Mouse (Mus musculus): ENCODE measurements around the gene Ephb2. TPM values are rescaled to one million over a fixed set of nuclear protein-coding genes. Genes with fewer than 3 reads are reported as not detected.

Gene Ephb2
- total and polyA plus RNA-seq, 2 experiments from 2014 or later: 10.8 to 85.6 TPM

- H3K4me3 ChIP-seq (ENCODE audit: low read depth, low read length): no peak overlapping the region
- no peaks in the 10 kb centered on the region for H3K9me3 ChIP-seq (ENCODE audit: low read length)
- H3K27me3 ChIP-seq (ENCODE audit: insufficient read depth, low read length): no peaks in the 10 kb centered on the region
- H3K9ac ChIP-seq: no peak overlapping the region
- no peak for TF ChIP-seq CTCF (IDR thresholded peaks at IDR 0.05; ENCODE audit: low read depth)
- no peak for DNase-seq
- 77% methylated on average over 2 of the region's 2 CpGs for WGBS
- H3K27ac ChIP-seq (ENCODE audit: low read depth, low read length): no peak overlapping the region
- ATAC-seq: no peak
- H3K4me1 ChIP-seq (ENCODE audit: insufficient read depth): no peaks in the 10 kb centered on the region
- H3K4me2 ChIP-seq (ENCODE audit: low read depth): no peak overlapping the region
- no peaks in the 10 kb centered on the region for H3K36me3 ChIP-seq (ENCODE audit: insufficient read depth)
Measured at GRCm38 (mm10) chr4:136708956-136709355, 126.8 kb downstream of the Ephb2 start.

GRCm38 (mm10) chr4:136706696-136707095 lies 129.1 kb downstream of the Ephb2 start:
- Histone ChIP-seq H3K27ac (ENCODE audit: low read depth, low read length) (no peak overlapping the region), H3K4me2 (ENCODE audit: low read depth) (no peak overlapping the region), H3K27me3 (ENCODE audit: insufficient read depth, low read length) (no peaks in the 10 kb centered on the region), H3K4me3 (ENCODE audit: low read depth, low read length) (no peak overlapping the region), H3K36me3 (ENCODE audit: insufficient read depth) (no peaks in the 10 kb centered on the region), H3K4me1 (ENCODE audit: insufficient read depth) (no peaks in the 10 kb centered on the region), H3K9ac (no peak overlapping the region), H3K9me3 (ENCODE audit: low read length) (no peaks in the 10 kb centered on the region)
- ATAC-seq (no peak), DNase-seq (no peak)
- 65% methylated on average over 4 of the region's 4 CpGs for WGBS
- TF ChIP-seq CTCF (IDR thresholded peaks at IDR 0.05; ENCODE audit: low read depth): no peak

DNA sequence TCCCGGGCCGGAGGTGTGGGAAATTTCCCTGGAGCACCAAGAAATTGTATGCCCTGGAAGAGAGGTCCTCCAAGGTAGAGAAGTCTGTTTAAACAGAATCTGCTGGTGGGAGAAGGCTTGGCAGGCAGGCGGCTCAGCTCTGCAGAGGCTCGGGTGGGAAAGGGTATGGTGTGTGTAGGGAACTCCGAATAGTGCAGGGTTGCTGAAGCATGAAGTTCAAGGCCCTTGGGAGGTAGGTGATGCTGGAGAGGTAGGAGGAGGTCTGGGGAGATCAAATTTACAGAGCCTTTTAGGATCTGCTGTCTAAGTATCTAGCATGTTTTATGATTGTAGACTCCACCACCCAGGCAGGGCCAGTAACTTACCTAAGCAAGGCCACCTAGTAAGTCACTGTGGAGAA lies 130.7 kb downstream of the Ephb2 start:
- Histone ChIP-seq H3K9ac (no peak overlapping the region), H3K4me3 (ENCODE audit: low read depth, low read length) (no peak overlapping the region), H3K4me1 (ENCODE audit: insufficient read depth) (no peaks in the 10 kb centered on the region), H3K27me3 (ENCODE audit: insufficient read depth, low read length) (no peaks in the 10 kb centered on the region), H3K27ac (ENCODE audit: low read depth, low read length) (no peak overlapping the region), H3K9me3 (ENCODE audit: low read length) (no peaks in the 10 kb centered on the region), H3K4me2 (ENCODE audit: low read depth) (no peak overlapping the region), H3K36me3 (ENCODE audit: insufficient read depth) (no peaks in the 10 kb centered on the region)
- WGBS: 63% methylated on average over 5 of the region's 5 CpGs
- TF ChIP-seq CTCF (IDR thresholded peaks at IDR 0.05; ENCODE audit: low read depth): no peak
- ATAC-seq (no peak), DNase-seq (no peak)

- Histone ChIP-seq H3K27me3 (ENCODE audit: insufficient read depth, low read length) (no peaks in the 10 kb centered on the region), H3K9me3 (ENCODE audit: low read length) (no peaks in the 10 kb centered on the region), H3K36me3 (ENCODE audit: insufficient read depth) (no peaks in the 10 kb centered on the region), H3K4me2 (ENCODE audit: low read depth) (no peak overlapping the region), H3K9ac (no peak overlapping the region), H3K4me3 (ENCODE audit: low read depth, low read length) (no peak overlapping the region), H3K4me1 (ENCODE audit: insufficient read depth) (no peaks in the 10 kb centered on the region; the same call in 1 of the 2 replicates), H3K27ac (ENCODE audit: low read depth, low read length) (no peak overlapping the region)
- DNase-seq (no peak), ATAC-seq (no peak)
- 13% methylated on average over 3 of the region's 3 CpGs for WGBS
- TF ChIP-seq CTCF (IDR thresholded peaks at IDR 0.05; ENCODE audit: low read depth): no peak
Measured at GRCm38 (mm10) chr4:136704551-136704950, 131.2 kb downstream of the Ephb2 start.

DNA sequence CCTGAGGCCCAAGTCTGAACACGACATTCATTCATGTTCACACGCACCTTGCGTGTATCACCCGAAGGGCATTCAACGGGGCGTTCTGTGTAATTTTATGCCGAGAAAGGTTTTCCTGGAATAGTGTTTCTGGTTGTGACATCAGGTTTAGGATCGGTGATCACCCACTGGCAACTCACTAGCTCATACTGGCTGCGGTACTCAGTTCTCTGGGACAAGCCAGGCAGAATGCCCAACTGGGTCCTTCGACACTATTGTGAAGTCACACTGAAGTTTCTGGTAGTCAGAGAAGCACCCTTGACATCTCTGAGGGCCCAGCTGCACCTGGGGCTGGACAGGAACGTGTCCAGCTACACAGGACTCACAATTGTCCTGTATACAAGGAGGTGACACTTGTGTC lies 132.4 kb downstream of the Ephb2 start:
- no peaks in the 10 kb centered on the region for H3K27me3 ChIP-seq (ENCODE audit: insufficient read depth, low read length)
- DNase-seq: no peak
- ATAC-seq: no peak
- no peaks in the 10 kb centered on the region for H3K9me3 ChIP-seq (ENCODE audit: low read length)
- no peak overlapping the region for H3K4me3 ChIP-seq (ENCODE audit: low read depth, low read length)
- H3K27ac ChIP-seq (ENCODE audit: low read depth, low read length): no peak overlapping the region
- no peaks in the 10 kb centered on the region for H3K36me3 ChIP-seq (ENCODE audit: insufficient read depth)
- 80% methylated on average over 11 of the region's 11 CpGs for WGBS
- no peak for TF ChIP-seq CTCF (IDR thresholded peaks at IDR 0.05; ENCODE audit: low read depth)
- peaks cover 12% of the 10 kb centered on the region; the same call in 1 of the 2 replicates for H3K4me1 ChIP-seq (ENCODE audit: insufficient read depth)
- H3K4me2 ChIP-seq (ENCODE audit: low read depth): no peak overlapping the region
- no peak overlapping the region for H3K9ac ChIP-seq

GRCm38 (mm10) chr4:136702456-136702855 lies 133.3 kb downstream of the Ephb2 start:
- H3K4me3 ChIP-seq (ENCODE audit: low read depth, low read length): no peak overlapping the region
- whole genome bisulfite sequencing: 42% methylated on average over 8 of the region's 8 CpGs

GRCm38 (mm10) chr4:136701236-136701635 lies 134.6 kb downstream of the Ephb2 start:
- Histone ChIP-seq H3K36me3 (ENCODE audit: insufficient read depth) (no peaks in the 10 kb centered on the region), H3K4me2 (ENCODE audit: low read depth) (no peak overlapping the region), H3K27me3 (ENCODE audit: insufficient read depth, low read length) (no peaks in the 10 kb centered on the region), H3K27ac (ENCODE audit: low read depth, low read length) (no peak overlapping the region), H3K4me1 (ENCODE audit: insufficient read depth) (peaks cover 12% of the 10 kb centered on the region; the same call in 1 of the 2 replicates), H3K9ac (no peak overlapping the region), H3K4me3 (ENCODE audit: low read depth, low read length) (no peak overlapping the region), H3K9me3 (ENCODE audit: low read length) (no peaks in the 10 kb centered on the region)
- 81% methylated on average over 11 of the region's 11 CpGs for WGBS
- ATAC-seq: no peak
- no peak for DNase-seq
- no peak for TF ChIP-seq CTCF (IDR thresholded peaks at IDR 0.05; ENCODE audit: low read depth)

More at GRCm38 (mm10) chr4:136702456-136702855, 133.3 kb downstream of the Ephb2 start:
- H3K9ac ChIP-seq: no peak overlapping the region
- no peaks in the 10 kb centered on the region for H3K9me3 ChIP-seq (ENCODE audit: low read length)
- TF ChIP-seq CTCF (IDR thresholded peaks at IDR 0.05; ENCODE audit: low read depth): no peak
- peaks cover 12% of the 10 kb centered on the region; the same call in 1 of the 2 replicates for H3K4me1 ChIP-seq (ENCODE audit: insufficient read depth)
- DNase-seq (peak; percentile 59), ATAC-seq (peak; percentile 46; the same call in 1 of the 2 replicates)
- no peak overlapping the region for H3K27ac ChIP-seq (ENCODE audit: low read depth, low read length)
- no peak overlapping the region for H3K4me2 ChIP-seq (ENCODE audit: low read depth)
- no peaks in the 10 kb centered on the region for H3K27me3 ChIP-seq (ENCODE audit: insufficient read depth, low read length)
- no peaks in the 10 kb centered on the region for H3K36me3 ChIP-seq (ENCODE audit: insufficient read depth)

All from forebrain, postnatal 0 days (tissue).